Comparison of ENCODE assay signal across 15 mouse cellular contexts in genomic region chr4:88196500-88196912, GRCm38 (mm10).
DNase-seq lines count a peak whose midpoint lies in the region; ATAC-seq and TF ChIP-seq lines count a peak whose summit lies in the region.
"Had no signal": no experiment of that assay in that cellular context is flagged by ENCODE, and none has a peak within 500 bp of the region (broad histone marks: within the 10 kb centered on the region; RNA-seq: fewer than 3 reads in every experiment).

No protein-coding gene starts in this region.

- no peaks in the 10 kb centered on the region for H3K27me3 ChIP-seq in lung, embryonic 14.5 days (ENCODE audit: insufficient read depth, low read length)
- H3K27me3 ChIP-seq in lung, postnatal 0 days (replicated peaks; ENCODE audit: insufficient read depth, low read length) = no peaks in the 10 kb centered on the region
- H3K27me3 ChIP-seq in kidney, embryonic 15.5 days = no peaks in the 10 kb centered on the region
- H3K27me3 ChIP-seq: embryonic facial prominence, embryonic 12.5 days; heart, embryonic 15.5 days; liver, embryonic 15.5 days had no signal

- ATAC-seq in frontal cortex, adult (ENCODE audit: low TSS enrichment) = peak; percentile 71; the same call in 1 of the 2 replicates
- ATAC-seq in lung, embryonic 14.5 days (ENCODE audit: insufficient read depth) = peak; percentile 70
- ATAC-seq in lung, postnatal 0 days = peak; percentile 73
- no peak for ATAC-seq in kidney, embryonic 15.5 days (replicated peaks; ENCODE audit: low FRiP score)

- peak; percentile 42; the same call in 1 of the 2 replicates for TF ChIP-seq EP300 in lung, postnatal 0 days (IDR thresholded peaks at IDR 0.05)

- no peak for TF ChIP-seq CTCF in lung, embryonic 14.5 days (IDR thresholded peaks at IDR 0.05; ENCODE audit: low read depth)
- no peak for TF ChIP-seq CTCF in lung, postnatal 0 days (IDR thresholded peaks at IDR 0.05)

- peaks cover 13% of the 10 kb centered on the region for H3K4me1 ChIP-seq in lung, embryonic 14.5 days (ENCODE audit: insufficient read depth)
- no peaks in the 10 kb centered on the region for H3K4me1 ChIP-seq in lung, postnatal 0 days (ENCODE audit: insufficient read depth, low read depth, low read length)
- H3K4me1 ChIP-seq in kidney, embryonic 15.5 days = no peaks in the 10 kb centered on the region
- H3K4me1 ChIP-seq: embryonic facial prominence, embryonic 12.5 days; heart, embryonic 15.5 days; liver, embryonic 15.5 days had no signal

- peak overlapping the region; percentile 85 for H3K27ac ChIP-seq in lung, embryonic 14.5 days (ENCODE audit: low read depth)
- peak overlapping the region; percentile 63 for H3K27ac ChIP-seq in lung, postnatal 0 days (ENCODE audit: low read length)
- no peak overlapping the region for H3K27ac ChIP-seq in kidney, embryonic 15.5 days
- H3K27ac ChIP-seq: embryonic facial prominence, embryonic 12.5 days; heart, embryonic 15.5 days; liver, embryonic 15.5 days had no signal

- H3K4me2 ChIP-seq in lung, embryonic 14.5 days = no peak overlapping the region
- no peak overlapping the region for H3K4me2 ChIP-seq in lung, postnatal 0 days (replicated peaks; ENCODE audit: low read depth, low read length)
- H3K4me2 ChIP-seq in kidney, embryonic 15.5 days = no peak overlapping the region
- H3K4me2 ChIP-seq: embryonic facial prominence, embryonic 12.5 days; heart, embryonic 15.5 days; liver, embryonic 15.5 days; midbrain, embryonic 11.5 days had no signal

- H3K9ac ChIP-seq in lung, embryonic 14.5 days = no peak overlapping the region
- no peak overlapping the region for H3K9ac ChIP-seq in lung, postnatal 0 days (replicated peaks; ENCODE audit: low read depth)
- H3K9ac ChIP-seq in kidney, embryonic 15.5 days = no peak overlapping the region
- H3K9ac ChIP-seq: embryonic facial prominence, embryonic 12.5 days; heart, embryonic 15.5 days; liver, embryonic 15.5 days had no signal

- H3K36me3 ChIP-seq in lung, embryonic 14.5 days (ENCODE audit: insufficient read depth) = no peaks in the 10 kb centered on the region
- no peaks in the 10 kb centered on the region for H3K36me3 ChIP-seq in lung, postnatal 0 days (ENCODE audit: insufficient read depth, low read length)
- no peaks in the 10 kb centered on the region for H3K36me3 ChIP-seq in kidney, embryonic 15.5 days
- H3K36me3 ChIP-seq: embryonic facial prominence, embryonic 12.5 days; heart, embryonic 15.5 days had no signal

- 50% methylated on average over 4 of the region's 4 CpGs for WGBS in lung, embryonic 14.5 days
- 44% methylated on average over 4 of the region's 4 CpGs for WGBS in lung, postnatal 0 days
- 79% methylated on average over 4 of the region's 4 CpGs for WGBS in kidney, embryonic 15.5 days

- DNase-seq in frontal cortex, postnatal 14 days (ENCODE audit: low spot score in 2 of 2) = no peak
- peak; percentile 69 for DNase-seq in lung, embryonic 14.5 days
- no peak for DNase-seq in lung, postnatal 25 days (ENCODE audit: low spot score)
- DNase-seq in cerebellum, adult 8-10 months = peak; percentile 65
- peak; percentile 60 for DNase-seq in lung, postnatal 0 days (ENCODE audit: low spot score)
- DNase-seq in adipocyte (ENCODE audit: low spot score) = no peak
- DNase-seq: adrenal gland, postnatal 10 days; kidney, postnatal 36 days; retina, postnatal 1 day had no signal

- H3K4me3 ChIP-seq in lung, embryonic 14.5 days (ENCODE audit: low read depth, low read length) = no peak overlapping the region
- no peak overlapping the region for H3K4me3 ChIP-seq in lung, postnatal 0 days (ENCODE audit: low read depth, low read length)
- H3K4me3 ChIP-seq in kidney, embryonic 15.5 days (replicated peaks) = no peak overlapping the region
- H3K4me3 ChIP-seq: embryonic facial prominence, embryonic 12.5 days; heart, embryonic 15.5 days; liver, embryonic 15.5 days had no signal

- H3K9me3 ChIP-seq in lung, embryonic 14.5 days (ENCODE audit: low read depth, low read length) = no peaks in the 10 kb centered on the region
- no peaks in the 10 kb centered on the region for H3K9me3 ChIP-seq in lung, postnatal 0 days (ENCODE audit: low read length)
- H3K9me3 ChIP-seq in kidney, embryonic 15.5 days (replicated peaks) = no peaks in the 10 kb centered on the region
- H3K9me3 ChIP-seq: embryonic facial prominence, embryonic 12.5 days; heart, embryonic 15.5 days; liver, embryonic 15.5 days had no signal

Comparison
In these comparisons a context has a peak if more than half of its experiments do, and no peak if none do; other contexts are left out.
1. DNase-seq: peak in lung, embryonic 14.5 days (single experiment), cerebellum, adult 8-10 months (single experiment) and lung, postnatal 0 days (single experiment); none in frontal cortex, postnatal 14 days (0 of 2), lung, postnatal 25 days (single experiment) and adipocyte (single experiment).